Mouse (Mus musculus) CH12.LX (cell line): ENCODE measurements at regions not wholly inside any gene's neighbourhood (a gene's known extent, or its start where the extent isn't known, plus 50 kb on each side); places are given as distances from the start of the nearest gene placed in this dataset.

Source experiments
- DNase-seq: peaks from one replicate; pipeline ENCODE4 v3.0.0-alpha.2; 2013; ENCODE audit errors: extremely low read depth
- H3K27ac ChIP-seq: 2 replicates; pipeline ENCODE4 v1.5.1; 2012; ENCODE audit warnings: low read depth, mild to moderate bottlenecking, control low read depth, moderate library complexity; ENCODE audit not compliant: insufficient read depth
- H3K27me3 ChIP-seq: replicated peaks from 2 replicates; pipeline ENCODE3; 2012; ENCODE audit warnings: inconsistent platforms
- H3K36me3 ChIP-seq, 2 experiments: replicated peaks in 1 of 2; 2 replicates each; pipeline versions ENCODE3 to v1.6.1; 2012; ENCODE audit warnings: inconsistent platforms in 1 of 2, low read length in 1 of 2, mild to moderate bottlenecking in 1 of 2, mixed read lengths in 1 of 2, moderate library complexity in 1 of 2; ENCODE audit not compliant: control insufficient read depth in 1 of 2, insufficient read depth in 1 of 2
- H3K4me1 ChIP-seq, 2 experiments: 2 replicates each; pipeline ENCODE4 v1.6.1; 2012; ENCODE audit warnings: inconsistent platforms in 1 of 2, moderate library complexity in 1 of 2; ENCODE audit not compliant: insufficient read depth in 2 of 2, control insufficient read depth in 1 of 2
- H3K4me2 ChIP-seq: 2 replicates; pipeline ENCODE4 v1.6.1; 2012; ENCODE audit warnings: low read depth, mild to moderate bottlenecking, control low read depth; ENCODE audit not compliant: poor library complexity, insufficient read depth, severe bottlenecking
- H3K4me3 ChIP-seq, 3 experiments: fragments of 150-350 bp in 1 of 3; sonication (generic) in 1 of 3; replicated peaks in 1 of 3; 2 replicates each; pipeline versions ENCODE3 to v1.5.1; 2011 to 2012; ENCODE audit warnings: low read depth in 2 of 3, low read length in 2 of 3, mild to moderate bottlenecking in 2 of 3, moderate library complexity in 2 of 3, control low read depth in 1 of 3, improper control_type of control experiment in 1 of 3, inconsistent platforms in 1 of 3, mixed read lengths in 1 of 3; ENCODE audit not compliant: poor library complexity in 1 of 3
- H3K79me2 ChIP-seq: replicated peaks from 2 replicates; pipeline ENCODE4 v1.6.1; 2012; ENCODE audit warnings: mild to moderate bottlenecking, moderate library complexity; ENCODE audit not compliant: control insufficient read depth, poor library complexity, insufficient read depth, severe bottlenecking; ENCODE audit errors: extremely low read depth
- H3K9ac ChIP-seq: 2 replicates; pipeline ENCODE4 v1.6.1; 2012; ENCODE audit warnings: low read depth, mild to moderate bottlenecking, control low read depth, moderate library complexity; ENCODE audit not compliant: insufficient read depth
- H3K9me3 ChIP-seq: replicated peaks from 2 replicates; pipeline ENCODE3; 2012; ENCODE audit warnings: low read length, inconsistent platforms, mixed read lengths
- CHD1 ChIP-seq: IDR thresholded peaks from 2 replicates; pipeline ENCODE4 v1.6.1; 2012; ENCODE audit warnings: low read depth, low read length, improper control_type of control experiment, inconsistent platforms
- CHD2 ChIP-seq: IDR thresholded peaks from 2 replicates; pipeline ENCODE4 v1.6.1; 2011; ENCODE audit warnings: low read length, improper control_type of control experiment
- ELF1 ChIP-seq: IDR thresholded peaks from 2 replicates; pipeline ENCODE4 v1.6.1; 2014; ENCODE audit warnings: low read depth, mild to moderate bottlenecking, inconsistent platforms, low read length, improper control_type of control experiment
- GABPA ChIP-seq: IDR thresholded peaks from 2 replicates; pipeline ENCODE4 v1.6.1; 2012; ENCODE audit warnings: low read depth, low read length, improper control_type of control experiment, inconsistent platforms; ENCODE audit not compliant: insufficient replicate concordance
- IRF4 ChIP-seq: IDR thresholded peaks from 2 replicates; pipeline ENCODE4 v1.6.1; 2014; ENCODE audit warnings: low read depth, mild to moderate bottlenecking, inconsistent platforms, low read length, improper control_type of control experiment
- JUND ChIP-seq: conservative IDR thresholded peaks from 2 replicates; pipeline ENCODE4 v1.6.1; 2011; ENCODE audit warnings: low read depth, low read length, improper control_type of control experiment
- MAFK ChIP-seq: IDR thresholded peaks from 2 replicates; pipeline ENCODE4 v1.6.1; 2011; ENCODE audit warnings: low read length, improper control_type of control experiment; ENCODE audit not compliant: insufficient replicate concordance
- MAX ChIP-seq: IDR thresholded peaks from 2 replicates; pipeline ENCODE4 v1.6.1; 2011; ENCODE audit warnings: low read length, improper control_type of control experiment
- MEF2A ChIP-seq: IDR thresholded peaks from 2 replicates; pipeline ENCODE4 v1.6.1; 2014; ENCODE audit warnings: low read depth, mild to moderate bottlenecking, inconsistent platforms, low read length, improper control_type of control experiment, borderline replicate concordance
- MYC ChIP-seq: IDR thresholded peaks from 2 replicates; pipeline ENCODE4 v1.6.1; 2011; ENCODE audit warnings: low read depth, mild to moderate bottlenecking, improper control_type of control experiment, low read length
- NELFE ChIP-seq: IDR thresholded peaks from 2 replicates; pipeline ENCODE4 v1.6.1; 2011; ENCODE audit warnings: low read depth, low read length, improper control_type of control experiment
- PAX5 ChIP-seq: IDR thresholded peaks from 2 replicates; pipeline ENCODE4 v1.6.1; 2012; ENCODE audit warnings: low read length, inconsistent platforms, mixed read lengths
- POLR2A ChIP-seq: IDR thresholded peaks from 2 replicates; pipeline ENCODE4 v1.6.1; 2011; ENCODE audit warnings: low read depth, mild to moderate bottlenecking, improper control_type of control experiment, low read length
- POLR2AphosphoS2 ChIP-seq: IDR thresholded peaks from 2 replicates; pipeline ENCODE4 v1.6.1; 2011; ENCODE audit warnings: low read depth, low read length, improper control_type of control experiment
- RAD21 ChIP-seq: IDR thresholded peaks from 2 replicates; pipeline ENCODE4 v1.6.1; 2011; ENCODE audit warnings: low read depth, mild to moderate bottlenecking, low read length, improper control_type of control experiment, moderate library complexity
- RCOR1 ChIP-seq: conservative IDR thresholded peaks from 2 replicates; pipeline ENCODE4 v1.6.1; 2012; ENCODE audit warnings: low read depth, mild to moderate bottlenecking, inconsistent platforms, low read length, improper control_type of control experiment
- SIN3A ChIP-seq: IDR thresholded peaks from 2 replicates; pipeline ENCODE4 v1.6.1; 2012; ENCODE audit warnings: low read length, improper control_type of control experiment, inconsistent platforms
- SMC3 ChIP-seq: IDR thresholded peaks from 2 replicates; pipeline ENCODE4 v1.6.1; 2011; ENCODE audit warnings: low read depth, low read length, improper control_type of control experiment
- TBP ChIP-seq: conservative IDR thresholded peaks from 2 replicates; pipeline ENCODE4 v1.6.1; 2011; ENCODE audit warnings: low read depth, low read length, improper control_type of control experiment
- USF1 ChIP-seq: IDR thresholded peaks from 2 replicates; pipeline ENCODE4 v1.6.1; 2014; ENCODE audit warnings: low read depth, mild to moderate bottlenecking, inconsistent platforms, low read length, improper control_type of control experiment
- ZC3H11A ChIP-seq: IDR thresholded peaks from 2 replicates; pipeline ENCODE4 v1.6.1; 2012; ENCODE audit warnings: low read depth, mild to moderate bottlenecking, inconsistent platforms, low read length, improper control_type of control experiment
- ZMIZ1 ChIP-seq: IDR thresholded peaks from 2 replicates; pipeline ENCODE4 v1.6.1; 2012; ENCODE audit warnings: low read depth, mild to moderate bottlenecking, inconsistent platforms, low read length, improper control_type of control experiment
- dilution Hi-C: fragments of 300-500 bp; cut with MboI; formaldehyde crosslinking; loops from 2 replicates; pipeline ENCODE4 v1.14.3; 2020; ENCODE audit warnings: low sequenced_read_pairs; ENCODE audit not compliant: extremely low pct_unique_long_range_greater_than_20kb, extremely low pct_ligation_motif_present
- in situ Hi-C: fragments of 300-500 bp; cut with MboI; formaldehyde crosslinking; loops from 3 replicates; pipeline ENCODE4 v1.14.3; 2019; ENCODE audit warnings: low sequenced_read_pairs, low pct_ligation_motif_present, low pct_unique_long_range_greater_than_20kb, mixed read lengths

DNA sequence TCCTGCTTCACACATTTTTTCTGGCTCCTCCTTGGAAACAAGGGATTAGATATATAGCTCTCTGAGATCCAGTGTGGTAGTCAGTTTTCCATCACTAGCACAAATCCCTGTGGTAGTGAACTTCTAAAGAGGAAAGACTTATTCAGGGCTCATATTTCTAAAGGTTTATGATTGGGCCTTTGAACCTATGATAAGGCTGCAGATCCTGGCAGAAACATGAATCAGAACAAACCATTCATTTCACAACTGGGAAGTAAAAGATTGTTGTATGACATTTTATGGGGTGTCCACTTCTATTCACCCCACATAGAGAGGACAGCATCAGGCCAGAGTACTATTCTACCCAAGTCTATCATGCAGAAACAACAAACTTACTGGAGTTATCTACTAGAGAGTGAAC lies 61.3 kb upstream of the Slc22a23 start:
- H3K9me3 ChIP-seq = no peaks in the 10 kb centered on the region
- H3K4me3 ChIP-seq = no peak overlapping the region
- in situ Hi-C loops = no loop called here
- H3K9ac ChIP-seq = no peak overlapping the region
- no peak overlapping the region for H3K27ac ChIP-seq
- H3K4me2 ChIP-seq = no peak overlapping the region
- no peaks in the 10 kb centered on the region for H3K79me2 ChIP-seq
- no peak for DNase-seq
- no peaks in the 10 kb centered on the region for H3K27me3 ChIP-seq
- no peaks in the 10 kb centered on the region for H3K36me3 ChIP-seq
- no peaks in the 10 kb centered on the region for H3K4me1 ChIP-seq
- no peak for TF ChIP-seq NELFE
- dilution Hi-C loops = no loop called here

DNA sequence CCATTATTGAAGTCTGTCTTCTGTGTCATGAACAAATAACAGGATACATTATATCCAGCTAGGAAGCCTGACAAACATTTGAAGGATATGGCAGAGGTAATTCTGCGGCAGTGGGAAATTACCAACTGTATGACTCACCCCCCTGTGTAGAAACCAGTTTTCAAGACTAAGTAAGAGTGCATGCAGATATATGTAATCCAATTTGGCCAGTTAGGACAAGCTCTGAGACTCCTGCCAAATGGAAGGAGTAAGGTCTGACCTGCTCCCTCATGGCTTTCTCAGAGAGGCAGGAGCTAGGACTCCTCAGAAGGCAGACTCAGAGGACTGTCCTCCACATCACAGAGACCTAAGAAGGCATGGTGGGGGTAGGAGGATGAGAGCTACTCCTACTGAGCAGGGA lies 57.6 kb upstream of the Slc22a23 start:
- in situ Hi-C loops = no loop called here

DNA sequence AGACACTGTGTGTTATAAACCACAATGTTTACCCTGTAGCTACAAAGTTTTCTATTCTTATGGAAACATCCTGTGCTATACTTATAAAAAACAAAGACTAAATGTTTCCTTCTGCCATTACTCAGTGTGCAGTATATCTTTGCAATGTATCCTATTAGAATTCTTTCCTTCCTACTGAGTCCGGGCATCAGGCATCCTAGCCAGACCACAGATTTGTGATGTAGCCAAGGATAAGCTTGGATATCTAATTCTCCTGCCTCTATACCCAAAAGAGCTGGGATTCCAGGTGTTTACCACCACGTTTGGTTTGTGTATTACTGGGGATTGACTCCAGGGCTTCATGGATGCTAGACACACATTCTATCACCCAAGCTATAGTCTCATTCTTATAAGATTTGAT lies 56.0 kb upstream of the Slc22a23 start:
- no peaks in the 10 kb centered on the region for H3K79me2 ChIP-seq
- dilution Hi-C loops (no loop called here), in situ Hi-C loops (no loop called here)
- no peak overlapping the region for H3K9ac ChIP-seq
- H3K9me3 ChIP-seq = no peaks in the 10 kb centered on the region
- no peak for TF ChIP-seq CHD2
- no peak for TF ChIP-seq SIN3A
- TF ChIP-seq ZC3H11A = no peak
- TF ChIP-seq NELFE = no peak
- TF ChIP-seq POLR2AphosphoS2 = no peak
- no peak for TF ChIP-seq IRF4
- no peak for TF ChIP-seq JUND
- TF ChIP-seq RAD21 = no peak
- no peak for TF ChIP-seq ELF1
- no peak for TF ChIP-seq TBP
- no peak for TF ChIP-seq MYC
- TF ChIP-seq ZMIZ1 = no peak
- TF ChIP-seq GABPA = no peak
- no peak for TF ChIP-seq MAFK
- no peak for TF ChIP-seq SMC3
- TF ChIP-seq RCOR1 = no peak
- TF ChIP-seq MAX = no peak
- no peak for TF ChIP-seq CHD1
- TF ChIP-seq MEF2A = no peak
- TF ChIP-seq POLR2A = no peak
- H3K27ac ChIP-seq = no peak overlapping the region
- H3K4me1 ChIP-seq = peaks cover 5 to 12% of the 10 kb centered on the region in 2 experiments; a peak in 3 of 4 replicates
- no peak overlapping the region for H3K4me2 ChIP-seq
- no peak overlapping the region for H3K4me3 ChIP-seq
- DNase-seq = no peak
- H3K27me3 ChIP-seq = no peaks in the 10 kb centered on the region
- no peaks in the 10 kb centered on the region for H3K36me3 ChIP-seq

More for the DNA sequence above, 57.6 kb upstream of the Slc22a23 start:
- no peak overlapping the region for H3K4me2 ChIP-seq
- no peak for DNase-seq
- H3K4me3 ChIP-seq = no peak overlapping the region
- no peaks in the 10 kb centered on the region for H3K79me2 ChIP-seq
- TF ChIP-seq ZMIZ1 = no peak
- TF ChIP-seq PAX5 = no peak
- TF ChIP-seq USF1 = no peak
- peaks cover 5 to 12% of the 10 kb centered on the region in 2 experiments; a peak in 3 of 4 replicates for H3K4me1 ChIP-seq
- dilution Hi-C loops = no loop called here
- H3K27ac ChIP-seq = no peak overlapping the region
- no peaks in the 10 kb centered on the region for H3K27me3 ChIP-seq
- no peaks in the 10 kb centered on the region for H3K36me3 ChIP-seq
- no peak overlapping the region for H3K9ac ChIP-seq
- no peaks in the 10 kb centered on the region for H3K9me3 ChIP-seq
